Mouse (Mus musculus) C2C12 (cell line): Measurements from ENCODE around the gene Mex3d. TPM values are rescaled to one million over a fixed set of nuclear protein-coding genes. Genes with fewer than 3 reads are reported as not detected.

ENCODE experiments used
- H3K27me3 ChIP-seq: one replicate; pipeline ENCODE4 v1.6.1; 2011; ENCODE audit not compliant: control insufficient read depth, insufficient read depth, insufficient read length
- H3K36me3 ChIP-seq: one replicate; pipeline ENCODE4 v1.6.1; 2011; ENCODE audit not compliant: control insufficient read depth, insufficient read depth
- H3K4me3 ChIP-seq: one replicate; pipeline ENCODE4 v1.5.1; 2011; ENCODE audit warnings: mild to moderate bottlenecking, control low read depth; ENCODE audit not compliant: poor library complexity, insufficient read depth, severe bottlenecking
- H3K79me2 ChIP-seq: one replicate; pipeline ENCODE4 v1.6.1; 2011; ENCODE audit not compliant: control insufficient read depth, insufficient read depth
- H3K79me3 ChIP-seq: one replicate; pipeline ENCODE4 v1.6.1; 2011; ENCODE audit warnings: low read depth, control low read depth
- H3ac ChIP-seq: one replicate; pipeline ENCODE3; 2011; ENCODE audit warnings: low read depth; ENCODE audit not compliant: control insufficient read depth, insufficient read length
- CEBPB ChIP-seq: IDR thresholded peaks from one replicate; pipeline ENCODE4 v1.6.1; 2011; ENCODE audit warnings: low read depth, mild to moderate bottlenecking, control low read depth, moderate library complexity
- CTCF ChIP-seq: IDR thresholded peaks from one replicate; pipeline ENCODE4 v1.5.1; 2011; ENCODE audit not compliant: control insufficient read depth, insufficient read depth, insufficient read length
- FOSL1 ChIP-seq: IDR thresholded peaks from one replicate; pipeline ENCODE4 v1.8.0; 2011; ENCODE audit warnings: mild to moderate bottlenecking, low read length; ENCODE audit not compliant: poor library complexity, insufficient read depth, severe bottlenecking
- MAX ChIP-seq: IDR thresholded peaks from one replicate; pipeline ENCODE4 v1.6.1; 2011; ENCODE audit warnings: mild to moderate bottlenecking, control low read depth
- MYOD1 ChIP-seq: IDR thresholded peaks from one replicate; pipeline ENCODE4 v1.6.1; 2011; ENCODE audit warnings: low read depth; ENCODE audit not compliant: control insufficient read depth, insufficient read length
- MYOG ChIP-seq: IDR thresholded peaks from one replicate; pipeline ENCODE4 v1.6.1; 2011; ENCODE audit not compliant: control insufficient read depth, insufficient read length; ENCODE audit errors: extremely low read depth
- USF1 ChIP-seq: IDR thresholded peaks from one replicate; pipeline ENCODE4 v1.6.1; 2011; ENCODE audit warnings: low read depth, mild to moderate bottlenecking, control low read depth, moderate library complexity
- long read RNA-seq, 2 experiments: library from polyadenylated mRNA; unstranded; transcript quantifications; one replicate each; pipeline ENCODE4 v2.0.0; 2019 to 2020
- polyA plus RNA-seq: library from polyadenylated mRNA; unstranded; fragments of >200 nt; fragmentation: generic; extraction: Trizol; gene quantifications from one replicate; pipeline ENCODE4 v1.2.1, GENCODE M21; 2012; ENCODE audit warnings: missing spikeins

Gene Mex3d
- 37.4 TPM for polyA plus RNA-seq
- long read RNA-seq, experiment 1, partial matches to known transcripts: 0 of 4 reads
- long read RNA-seq, experiment 1, other reads (novel, unspliced or antisense): 4 of 4 reads
- long read RNA-seq, experiment 2, transcript Mex3d-201 (2 exons, 3,266 nt): major isoform, 7 of 13 reads
- long read RNA-seq, experiment 2, partial matches to known transcripts: 0 of 13 reads
- long read RNA-seq, experiment 2, other reads (novel, unspliced or antisense): 6 of 13 reads

DNA sequence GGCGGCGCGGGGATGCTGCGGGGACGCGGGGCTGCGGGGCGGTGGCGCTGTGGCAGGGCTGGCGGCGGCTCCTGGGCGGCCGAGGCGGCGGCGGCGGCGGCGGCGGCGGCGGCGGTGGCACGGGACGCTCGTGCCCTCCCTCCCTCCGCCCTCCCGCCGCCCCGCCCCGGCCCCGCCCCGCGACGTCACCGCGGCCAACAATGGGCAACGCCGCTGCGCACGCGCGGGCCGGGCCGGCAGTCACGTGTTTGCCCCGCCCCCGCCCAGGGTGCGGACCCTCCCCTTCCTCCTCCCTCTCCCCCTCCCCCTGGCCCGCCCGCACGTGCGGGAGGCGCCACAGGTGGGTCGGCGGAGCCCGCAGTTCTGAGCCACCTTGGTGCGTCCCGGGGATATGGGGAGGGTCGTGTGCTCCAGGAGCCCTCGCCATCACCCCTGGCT is at the start of gene Mex3d:
Gene Mex3d (minus strand): TSS at position 138 of the 438 bp plus-strand sequence.
- peaks cover 52% of the 10 kb centered on the region for H3K36me3 ChIP-seq
- H3K27me3 ChIP-seq: no peaks in the 10 kb centered on the region
- H3K79me3 ChIP-seq: peaks cover 43% of the 10 kb centered on the region
- H3K79me2 ChIP-seq: peaks cover 48% of the 10 kb centered on the region
- H3K4me3 ChIP-seq: peak within 1 kb of the TSS; percentile 93
- peak within 1 kb of the TSS; percentile 81 for H3ac ChIP-seq
- TF ChIP-seq MAX (peak; percentile 39), USF1 (peak; percentile 41), MYOD1 (no peak)

- H3K79me3 ChIP-seq: peaks cover 21% of the 10 kb centered on the region
- no peak overlapping the region for H3ac ChIP-seq
- no peaks in the 10 kb centered on the region for H3K36me3 ChIP-seq
- peaks cover 21% of the 10 kb centered on the region for H3K79me2 ChIP-seq
- H3K27me3 ChIP-seq: no peaks in the 10 kb centered on the region
- H3K4me3 ChIP-seq: no peak overlapping the region
- TF ChIP-seq MYOD1 (no peak), USF1 (no peak), MYOG (no peak), CEBPB (peak; percentile 53), CTCF (no peak), MAX (no peak), FOSL1 (no peak)
Measured at GRCm38 (mm10) chr10:80436276-80436675, 48.8 kb upstream of the Mex3d start.

DNA sequence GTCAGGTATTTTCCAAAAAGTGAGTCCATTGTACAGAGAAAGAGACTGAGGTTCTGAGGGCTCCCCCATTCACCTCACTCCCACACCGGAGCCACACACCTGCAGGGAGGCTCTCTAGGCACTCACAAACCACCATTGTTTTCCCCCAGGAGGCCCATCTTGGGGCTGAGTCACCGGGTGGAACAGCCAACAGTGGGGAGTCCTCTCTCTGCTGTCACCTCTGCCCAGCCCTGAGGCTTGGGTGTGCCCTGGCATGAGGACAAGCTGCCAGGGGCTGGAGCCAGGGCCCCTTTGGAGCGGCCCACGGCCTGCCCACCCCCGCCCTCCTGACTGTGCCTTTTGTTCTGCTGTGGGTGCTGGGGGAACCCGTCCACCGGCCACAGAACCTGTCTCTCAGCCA is 48.3 kb upstream of the Mex3d start:
- Histone ChIP-seq H3K36me3 (no peaks in the 10 kb centered on the region), H3K79me2 (peaks cover 26% of the 10 kb centered on the region), H3ac (no peak overlapping the region), H3K27me3 (no peaks in the 10 kb centered on the region), H3K4me3 (no peak overlapping the region), H3K79me3 (peaks cover 26% of the 10 kb centered on the region)
- no peak for TF ChIP-seq FOSL1
- TF ChIP-seq MAX: no peak
- TF ChIP-seq CTCF: no peak
- no peak for TF ChIP-seq MYOG
- TF ChIP-seq CEBPB: no peak
- TF ChIP-seq USF1: no peak
- no peak for TF ChIP-seq MYOD1

- TF ChIP-seq USF1: no peak
- no peak for TF ChIP-seq FOSL1
- Histone ChIP-seq H3K27me3 (no peaks in the 10 kb centered on the region), H3K79me2 (peaks cover 35% of the 10 kb centered on the region), H3ac (no peak overlapping the region), H3K79me3 (peaks cover 31% of the 10 kb centered on the region), H3K4me3 (no peak overlapping the region), H3K36me3 (peaks cover 9% of the 10 kb centered on the region)
Measured at GRCm38 (mm10) chr10:80434823-80435222, 47.4 kb upstream of the Mex3d start.

DNA sequence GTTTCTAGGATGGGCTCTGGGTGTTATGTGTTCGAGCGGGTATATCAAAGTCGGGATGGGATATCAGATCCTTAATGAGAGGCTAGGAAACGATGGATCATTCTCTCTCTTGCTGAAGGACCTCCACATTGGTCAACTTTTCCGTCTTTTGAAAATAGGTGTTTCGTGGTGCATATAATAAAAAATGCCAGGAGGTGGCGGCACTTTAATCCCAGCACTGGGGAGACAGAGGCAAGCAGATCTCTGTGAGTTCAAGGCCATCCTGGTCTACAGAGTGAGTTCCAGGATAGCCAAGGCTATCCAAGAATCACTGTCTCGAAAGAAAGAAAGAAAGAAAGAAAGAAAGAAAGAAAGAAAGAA is 46.8 kb upstream of the Mex3d start:
- peaks cover 41% of the 10 kb centered on the region for H3K79me2 ChIP-seq
- H3K79me3 ChIP-seq: peaks cover 35% of the 10 kb centered on the region
- H3ac ChIP-seq: no peak overlapping the region
- peak overlapping the region; percentile 8 for H3K4me3 ChIP-seq
- H3K27me3 ChIP-seq: no peaks in the 10 kb centered on the region
- peaks cover 15% of the 10 kb centered on the region for H3K36me3 ChIP-seq
- TF ChIP-seq CEBPB: no peak
- TF ChIP-seq FOSL1: no peak
- TF ChIP-seq MYOG: no peak
- no peak for TF ChIP-seq USF1
- no peak for TF ChIP-seq MYOD1
- TF ChIP-seq CTCF: no peak
- no peak for TF ChIP-seq MAX

GRCm38 (mm10) chr10:80433513-80434232 is 46.2 kb upstream of the Mex3d start, which contains the start of gene Tcf3:
Gene Tcf3 (minus strand): TSS chr10:80433647.
- Histone ChIP-seq H3K36me3 (peaks cover 20% of the 10 kb centered on the region), H3K4me3 (peak within 1 kb of the TSS; percentile 97), H3ac (peak within 1 kb of the TSS; percentile 84), H3K79me2 (peaks cover 47% of the 10 kb centered on the region), H3K79me3 (peaks cover 36% of the 10 kb centered on the region), H3K27me3 (no peaks in the 10 kb centered on the region)
- TF ChIP-seq CEBPB: peak; percentile 46
- no peak for TF ChIP-seq FOSL1
- TF ChIP-seq MAX: peak; percentile 39
- TF ChIP-seq CTCF: no peak
